Mouse (Mus musculus) telencephalon, adult 2 months (tissue): ENCODE results near the gene Lck.

ENCODE experiments used
- DNase-seq: peaks from one replicate; pipeline ENCODE4 v3.0.0-alpha.2; 2011; ENCODE audit warnings: low read depth, low spot score

Lck gene

DNA sequence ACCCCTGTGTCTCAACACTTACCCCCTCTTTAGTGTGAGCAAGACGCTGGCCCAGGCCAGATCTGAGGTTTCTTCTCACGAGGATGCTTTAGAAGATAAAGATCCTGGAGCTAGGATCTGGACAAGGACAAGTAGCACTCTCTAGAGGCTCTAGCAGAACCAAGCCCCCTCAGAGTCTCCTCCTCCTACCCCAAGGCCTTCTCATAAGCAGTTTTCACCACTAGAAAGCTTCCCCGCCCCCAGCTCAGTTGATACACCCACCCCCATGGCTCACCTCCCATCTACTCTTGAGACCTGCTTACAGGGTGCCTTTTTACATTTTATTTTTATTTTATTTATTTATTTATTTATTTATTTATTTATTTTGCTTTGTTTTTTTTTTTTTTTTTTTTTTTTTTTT, 63.8 kb downstream of the Lck start:
- DNase-seq, result no peak

DNA sequence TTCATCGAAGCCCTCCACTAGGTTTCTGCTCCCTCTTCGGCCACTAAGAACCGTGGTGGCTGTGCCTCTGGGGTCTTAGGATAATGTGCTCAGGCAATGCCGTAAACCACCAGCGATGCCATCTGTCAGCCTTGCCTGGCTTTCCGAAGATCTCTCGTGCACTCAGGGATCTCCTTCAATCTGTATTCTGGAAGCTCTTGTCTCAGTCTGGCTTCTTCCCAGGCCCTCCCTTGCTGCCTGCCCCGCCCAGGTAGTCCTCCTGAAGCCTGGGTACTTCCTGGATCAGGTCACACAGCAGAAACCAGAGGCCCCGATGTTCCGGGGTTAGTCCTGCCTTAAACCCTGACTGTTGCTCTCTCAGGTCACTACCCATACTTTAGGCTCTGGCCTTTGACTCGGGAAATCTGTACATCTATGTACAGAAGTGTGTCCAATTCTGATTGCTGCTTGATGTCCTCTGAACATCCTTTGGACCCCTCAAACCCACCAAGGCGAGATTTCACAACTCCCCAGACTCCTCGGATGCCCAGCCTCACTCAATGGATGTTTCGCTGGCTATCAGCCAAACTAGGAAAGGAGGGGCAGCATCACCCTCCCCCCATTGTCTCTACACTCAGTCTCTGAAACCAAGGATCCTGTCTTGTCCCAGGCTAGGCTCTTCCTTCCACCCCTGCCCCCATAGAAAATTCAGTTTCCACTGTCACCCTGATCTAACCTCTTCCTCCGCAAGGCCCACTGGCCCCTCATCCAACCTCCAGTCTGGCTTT, 64.4 kb downstream of the Lck start:
- DNase-seq, result no peak

DNA sequence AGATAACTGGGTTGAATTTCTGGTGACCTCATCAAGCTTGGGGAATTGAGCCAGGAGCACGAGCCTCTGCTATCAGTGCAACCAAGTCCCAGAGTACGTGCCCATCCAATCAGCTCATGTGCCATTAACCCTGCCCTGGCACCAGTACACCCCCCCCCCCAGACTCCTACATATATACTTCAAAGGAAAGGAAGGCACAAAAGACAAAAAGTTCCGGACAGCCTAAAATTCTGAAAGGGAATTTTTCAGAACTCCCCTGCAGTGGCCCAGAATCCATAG, 65.3 kb downstream of the Lck start:
- no peak for DNase-seq

DNA sequence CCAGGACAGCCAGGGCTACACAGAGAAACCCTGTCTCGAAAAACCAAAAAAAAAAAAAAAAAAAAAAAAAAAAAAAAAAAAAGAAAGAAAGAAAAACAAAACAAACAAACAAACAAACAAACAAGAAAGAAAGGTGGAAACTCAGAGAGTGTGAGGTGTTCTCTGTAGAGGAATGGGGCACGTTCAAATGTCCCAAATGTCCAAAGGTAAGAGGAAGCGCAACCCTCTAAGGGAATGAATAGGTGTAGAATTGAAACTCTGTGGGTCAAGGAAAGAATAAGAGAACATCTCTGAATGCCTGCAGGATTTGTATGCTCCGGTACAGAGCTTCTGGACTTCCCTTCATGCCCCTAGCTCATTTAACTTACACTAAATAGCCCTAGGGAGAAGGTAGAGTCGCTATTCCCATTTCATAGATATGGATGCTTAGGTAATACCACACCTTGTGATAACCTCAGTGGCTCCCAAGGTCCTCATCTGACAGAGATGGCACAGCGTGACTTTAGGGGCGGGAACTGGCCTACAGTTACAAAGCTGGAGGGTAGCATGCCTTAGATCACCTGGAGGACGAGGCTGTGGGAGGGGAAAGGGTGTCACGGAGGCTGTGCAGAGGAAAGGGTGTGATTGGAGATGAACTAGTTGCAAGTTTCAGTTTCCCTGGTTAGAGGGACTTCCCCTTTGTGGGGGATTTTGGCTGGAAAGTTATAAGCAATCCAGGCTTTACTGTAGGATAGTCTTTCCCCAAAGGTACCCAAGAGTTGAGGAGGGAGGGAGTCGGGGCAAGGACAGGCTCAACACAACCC, 65.8 kb downstream of the Lck start:
- no peak for DNase-seq

DNA sequence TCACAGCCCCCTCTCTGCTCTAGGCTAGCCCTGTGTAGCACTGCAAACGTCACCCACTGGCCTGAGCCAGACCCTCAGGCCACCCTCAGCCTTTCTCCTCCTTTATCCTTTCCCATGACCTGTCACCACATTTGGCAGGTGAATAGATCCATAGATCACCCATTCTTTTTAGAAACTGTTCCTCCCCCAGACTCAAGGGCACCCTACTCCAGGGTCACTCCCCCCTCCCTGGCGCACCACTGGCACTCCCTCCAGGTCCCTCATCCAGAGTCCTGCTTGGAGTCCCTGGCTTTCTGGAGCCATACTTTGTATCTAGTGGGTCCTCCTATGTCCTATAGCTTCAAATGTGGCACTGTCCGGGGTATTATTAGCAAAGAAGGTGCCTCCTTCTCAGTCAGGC, 67.9 kb downstream of the Lck start:
- DNase-seq, result no peak

DNA sequence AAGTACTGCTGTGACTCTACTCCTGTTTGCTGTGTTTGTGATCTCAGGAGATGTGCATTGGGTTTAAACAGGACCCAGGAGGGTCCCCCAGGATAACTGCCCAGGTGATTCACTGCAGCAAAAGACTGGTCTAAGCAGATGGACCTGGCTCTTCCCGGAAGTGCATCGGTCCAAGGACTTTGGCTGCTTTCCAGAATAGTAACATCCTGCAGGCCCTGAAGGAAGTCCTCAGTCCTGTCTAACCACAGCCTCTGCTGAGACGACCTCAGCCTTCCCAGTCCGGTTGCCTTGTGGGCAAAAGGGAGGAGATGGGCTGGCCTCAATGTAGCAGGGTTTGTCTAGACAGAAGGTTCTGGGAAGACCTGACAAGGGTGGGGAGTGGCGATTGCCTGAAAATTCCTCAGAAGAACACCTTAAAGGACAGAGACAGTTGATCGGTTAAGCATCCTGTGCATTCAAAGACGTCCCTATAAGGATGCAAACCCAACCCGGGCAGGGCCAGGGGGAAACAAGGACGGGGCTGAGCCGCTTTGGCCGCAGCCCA, 70.5 kb downstream of the Lck start:
- DNase-seq, result no peak

DNA sequence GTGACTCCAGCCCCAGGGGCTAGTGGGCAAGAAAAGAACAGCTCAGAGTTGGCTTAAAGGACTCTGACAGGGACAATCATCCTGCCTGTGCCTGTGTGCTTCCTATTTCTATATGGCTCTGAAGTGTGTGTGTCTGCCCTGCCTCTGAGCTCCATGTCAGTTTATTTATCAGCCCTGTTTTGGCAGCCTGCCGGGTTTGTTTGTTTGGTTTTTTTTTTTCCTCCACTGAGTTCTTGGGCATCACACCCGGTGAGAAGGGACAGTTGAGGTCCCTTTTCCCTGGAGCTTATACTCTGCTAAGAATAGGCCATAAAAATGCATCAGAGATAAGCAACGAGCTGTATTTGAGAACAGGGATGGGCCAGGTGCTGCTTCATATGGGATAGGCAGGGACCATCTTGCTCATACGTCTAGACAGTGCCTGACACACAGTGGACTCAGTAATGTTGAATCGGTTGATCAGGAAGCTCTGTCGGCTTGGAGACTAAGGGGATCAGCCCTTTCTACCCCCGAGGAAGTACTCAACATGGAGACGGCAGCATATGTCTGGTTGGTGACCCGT, 71.0 kb downstream of the Lck start:
- no peak for DNase-seq

DNA sequence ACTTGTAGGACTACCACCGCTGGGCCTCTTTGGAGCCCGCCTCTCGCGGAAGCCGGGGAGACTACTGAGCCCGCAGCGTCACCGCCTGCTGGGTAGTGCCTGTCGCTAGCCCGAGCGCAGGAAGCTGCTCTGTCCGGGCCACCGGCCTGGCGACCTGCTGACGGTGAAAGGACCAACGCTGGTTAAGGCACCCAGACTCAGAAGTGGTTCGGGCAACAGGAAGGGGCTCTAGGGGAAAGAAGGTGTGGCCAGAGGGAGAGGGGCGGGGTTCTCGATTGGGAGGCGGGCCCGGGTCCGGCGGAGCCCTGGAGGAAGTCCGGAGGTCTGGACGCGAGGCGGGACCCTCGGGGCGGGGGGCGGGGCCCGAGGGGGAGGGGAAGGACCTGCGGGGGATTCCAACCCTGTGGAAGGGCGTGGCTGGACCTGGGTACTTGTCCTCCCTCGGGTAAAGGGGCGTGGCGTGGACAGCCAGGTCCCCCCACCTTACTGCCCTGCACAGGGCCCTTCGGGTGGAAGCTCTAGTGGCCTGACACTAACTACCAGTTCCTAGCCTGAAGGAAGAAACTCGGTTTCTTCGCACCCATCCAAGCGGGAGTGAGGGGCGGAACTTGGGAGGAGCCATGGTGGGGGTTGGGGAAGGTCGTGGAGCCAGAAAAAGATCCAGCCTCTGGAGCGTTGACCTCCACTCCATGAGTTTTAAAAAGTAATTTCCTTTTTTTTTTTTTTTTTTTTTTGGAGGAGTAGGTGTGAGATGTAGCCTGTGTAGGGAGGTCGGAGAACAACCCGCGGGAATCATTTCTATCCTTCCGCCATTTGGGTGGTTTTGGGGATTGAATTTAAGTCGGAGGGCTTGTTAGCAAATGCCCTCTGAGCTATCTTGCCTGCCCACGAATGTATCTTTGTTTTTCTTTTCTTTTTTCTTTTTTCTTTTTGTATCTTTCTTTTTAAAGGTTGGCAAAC, 72.6 kb downstream of the Lck start:
- DNase-seq, result no peak

DNA sequence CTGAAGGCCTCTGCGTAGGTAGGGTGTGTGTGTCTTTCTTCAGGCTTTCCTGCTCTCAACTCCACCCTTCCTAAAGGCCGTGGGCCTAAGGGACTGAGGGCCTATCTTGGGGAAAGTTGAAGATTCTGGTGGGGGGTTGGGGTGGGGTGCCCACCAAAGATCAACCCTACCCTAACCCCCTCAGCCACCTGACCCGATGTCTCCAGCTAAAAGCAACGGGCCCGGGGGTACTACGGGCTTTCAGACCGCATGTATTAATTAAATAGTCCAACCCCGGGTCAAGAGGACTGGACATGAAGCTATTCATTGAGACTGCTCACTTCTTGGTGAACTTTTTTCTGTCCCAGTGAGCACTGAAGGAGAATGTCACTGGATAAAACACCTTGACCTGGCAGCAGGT, 73.4 kb downstream of the Lck start:
- no peak for DNase-seq

DNA sequence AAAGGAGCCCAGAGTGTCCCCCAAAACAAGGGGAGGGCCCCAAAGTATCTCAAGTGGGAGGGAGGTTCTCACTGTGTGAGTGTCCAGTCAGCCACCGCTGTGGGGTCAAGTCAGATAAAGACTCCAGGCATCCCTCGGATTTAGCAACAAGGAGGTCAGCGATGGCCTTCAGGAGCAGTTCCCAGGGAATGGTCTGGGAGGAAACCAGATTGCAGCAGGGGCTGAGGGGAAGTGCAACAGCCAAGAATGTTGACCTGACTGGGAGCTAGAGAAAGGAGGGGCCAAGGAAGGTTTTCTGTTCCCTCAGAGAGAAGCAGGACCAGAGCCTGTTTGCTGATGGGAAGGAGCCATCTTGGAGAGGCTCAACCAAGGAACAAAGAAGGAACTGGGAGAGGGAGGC, 74.5 kb downstream of the Lck start:
- DNase-seq, result no peak
